Mouse (Mus musculus): ENCODE results near the gene Lpar1.

GRCm38 (mm10) chr4:58521137-58521536, 32.6 kb downstream of the Lpar1 start:
- TF ChIP-seq CTCF (IDR thresholded peaks at IDR 0.05 in 2 of 3, conservative IDR thresholded peaks at IDR 0.05 in 1 of 3; ENCODE audit: control insufficient read depth in 1 of 3, insufficient read depth in 1 of 3, low read depth in 2 of 3, low read length in 3 of 3, poor library complexity in 1 of 3, severe bottlenecking in 1 of 3) = no peak
- no peak for TF ChIP-seq MEF2A (IDR thresholded peaks at IDR 0.05; ENCODE audit: extremely low read depth, insufficient replicate concordance, low read depth, low read length, poor library complexity, severe bottlenecking)
- no peak for TF ChIP-seq NRF1 (IDR thresholded peaks at IDR 0.05; ENCODE audit: insufficient read depth, low read depth, low read length, poor library complexity, severe bottlenecking)
